Mouse (Mus musculus): Measurements from ENCODE around the gene Kcng4. TPM values are rescaled to one million over a fixed set of nuclear protein-coding genes. Genes with fewer than 3 reads are reported as not detected.

Gene Kcng4
- not detected in 2 replicates for total RNA-seq (2014; fragmentation: Nextera tagmentation)
- total RNA-seq (2017) = not detected in 2 replicates

GRCm38 (mm10) chr8:119635378-119635777 is at the start of gene Kcng4:
Gene Kcng4 (minus strand): TSS chr8:119635680.
- peak; percentile 33; the same call in 1 of the 2 replicates for ATAC-seq (replicated peaks; ENCODE audit: poor library complexity, severe bottlenecking)

- ATAC-seq (replicated peaks; ENCODE audit: poor library complexity, severe bottlenecking) = no peak
Measured at GRCm38 (mm10) chr8:119679184-119679583, 43.7 kb upstream of the Kcng4 start.

GRCm38 (mm10) chr8:119678138-119678843 is 42.8 kb upstream of the Kcng4 start:
- peak; percentile 56 for ATAC-seq (replicated peaks; ENCODE audit: poor library complexity, severe bottlenecking)

GRCm38 (mm10) chr8:119676389-119676788 is 40.9 kb upstream of the Kcng4 start:
- peak; percentile 73 for ATAC-seq (replicated peaks; ENCODE audit: poor library complexity, severe bottlenecking)

- no peak for ATAC-seq (replicated peaks; ENCODE audit: poor library complexity, severe bottlenecking)
Measured at GRCm38 (mm10) chr8:119675457-119675856, 40.0 kb upstream of the Kcng4 start.

- ATAC-seq (replicated peaks; ENCODE audit: poor library complexity, severe bottlenecking) = no peak
Measured at GRCm38 (mm10) chr8:119673976-119674555, 38.6 kb upstream of the Kcng4 start.

- ATAC-seq (replicated peaks; ENCODE audit: poor library complexity, severe bottlenecking) = no peak
Measured at GRCm38 (mm10) chr8:119670419-119671091, 35.1 kb upstream of the Kcng4 start.

- peak; percentile 59 for ATAC-seq (replicated peaks; ENCODE audit: poor library complexity, severe bottlenecking)
Measured at GRCm38 (mm10) chr8:119669284-119669683, 33.8 kb upstream of the Kcng4 start.

- no peak for ATAC-seq (replicated peaks; ENCODE audit: poor library complexity, severe bottlenecking)
Measured at GRCm38 (mm10) chr8:119668447-119668846, 33.0 kb upstream of the Kcng4 start.

GRCm38 (mm10) chr8:119666219-119666951 is 30.9 kb upstream of the Kcng4 start, which contains the start of gene Wfdc1:
Gene Wfdc1 (plus strand): TSS chr8:119666365.
- no peak for ATAC-seq (replicated peaks; ENCODE audit: poor library complexity, severe bottlenecking)

GRCm38 (mm10) chr8:119665270-119665669 is 29.8 kb upstream of the Kcng4 start:
- ATAC-seq (replicated peaks; ENCODE audit: poor library complexity, severe bottlenecking) = no peak

- ATAC-seq (replicated peaks; ENCODE audit: poor library complexity, severe bottlenecking) = no peak
Measured at GRCm38 (mm10) chr8:119663440-119663839, 28.0 kb upstream of the Kcng4 start.

GRCm38 (mm10) chr8:119661892-119662291 is 26.4 kb upstream of the Kcng4 start:
- no peak for ATAC-seq (replicated peaks; ENCODE audit: poor library complexity, severe bottlenecking)

GRCm38 (mm10) chr8:119661081-119661480 is 25.6 kb upstream of the Kcng4 start:
- ATAC-seq (replicated peaks; ENCODE audit: poor library complexity, severe bottlenecking) = no peak

- 0 out of 2 replicates have a peak, but pooled peaks have one; percentile 42 for ATAC-seq (replicated peaks; ENCODE audit: poor library complexity, severe bottlenecking)
Measured at GRCm38 (mm10) chr8:119656709-119657464, 21.4 kb upstream of the Kcng4 start.

GRCm38 (mm10) chr8:119651324-119651723 is 15.8 kb upstream of the Kcng4 start:
- ATAC-seq (replicated peaks; ENCODE audit: poor library complexity, severe bottlenecking) = no peak

GRCm38 (mm10) chr8:119646846-119647245 is 11.4 kb upstream of the Kcng4 start:
- ATAC-seq (replicated peaks; ENCODE audit: poor library complexity, severe bottlenecking) = no peak

GRCm38 (mm10) chr8:119646197-119646596 is 10.7 kb upstream of the Kcng4 start:
- ATAC-seq (replicated peaks; ENCODE audit: poor library complexity, severe bottlenecking) = no peak

GRCm38 (mm10) chr8:119644981-119645597 is 9.6 kb upstream of the Kcng4 start:
- ATAC-seq (replicated peaks; ENCODE audit: poor library complexity, severe bottlenecking) = no peak

All from granulocyte monocyte progenitor cell, adult 5-6 weeks (primary cell).